Mouse (Mus musculus): Measurements from ENCODE around the gene Nectin3.
A peak's percentile ranks its signal among the peaks of the same experiment; 100 is the strongest.

Gene Nectin3

DNA sequence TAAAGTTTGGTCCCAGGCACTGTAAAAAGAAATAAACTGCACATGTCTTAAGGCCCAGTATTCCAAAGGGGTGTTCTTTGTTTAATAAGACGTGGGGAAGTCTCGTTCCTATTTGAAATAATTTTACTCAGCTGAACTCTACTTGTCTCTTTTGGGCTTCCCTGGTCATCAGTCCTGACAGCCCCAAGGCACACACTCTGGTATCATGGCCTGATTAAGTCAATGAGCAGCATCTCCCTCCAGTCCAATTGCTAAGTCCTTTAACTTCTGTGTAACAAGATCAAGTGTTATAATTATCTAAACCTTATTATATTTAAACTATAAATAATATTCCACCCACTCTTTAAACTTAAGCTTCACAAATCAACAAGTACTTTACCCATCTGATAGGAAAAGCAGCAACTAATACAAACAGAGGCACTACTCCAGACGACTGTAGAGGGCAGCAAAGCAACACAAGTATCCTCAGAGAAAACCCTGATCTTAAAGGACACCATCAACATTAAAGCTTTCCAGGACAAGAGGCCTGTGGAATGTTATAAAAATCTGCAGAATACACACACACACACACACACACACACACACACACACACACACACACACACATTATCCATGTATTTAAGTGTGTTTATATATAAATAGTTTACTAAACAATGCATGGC, 10.8 kb downstream of the Nectin3 start:
- no peak for TF ChIP-seq POU5F1 (IDR thresholded peaks at IDR 0.05; ENCODE audit: borderline replicate concordance, low read length)
- TF ChIP-seq CTCF (conservative IDR thresholded peaks at IDR 0.05; ENCODE audit: low read length): peak; percentile 42
- Histone ChIP-seq H3K36me3 (ENCODE audit: insufficient read depth, low read length) (peaks cover 4% of the 10 kb centered on the region; the same call in 1 of the 2 replicates), H3K27me3 (ENCODE audit: insufficient read depth, low read length) (no peaks in the 10 kb centered on the region), H3K9me3 (ENCODE audit: low read length) (no peaks in the 10 kb centered on the region), H3K4me3 (replicated peaks; ENCODE audit: low read length) (no peak overlapping the region), H3K4me1 (replicated peaks; ENCODE audit: low read depth, low read length) (peaks cover 46% of the 10 kb centered on the region)

DNA sequence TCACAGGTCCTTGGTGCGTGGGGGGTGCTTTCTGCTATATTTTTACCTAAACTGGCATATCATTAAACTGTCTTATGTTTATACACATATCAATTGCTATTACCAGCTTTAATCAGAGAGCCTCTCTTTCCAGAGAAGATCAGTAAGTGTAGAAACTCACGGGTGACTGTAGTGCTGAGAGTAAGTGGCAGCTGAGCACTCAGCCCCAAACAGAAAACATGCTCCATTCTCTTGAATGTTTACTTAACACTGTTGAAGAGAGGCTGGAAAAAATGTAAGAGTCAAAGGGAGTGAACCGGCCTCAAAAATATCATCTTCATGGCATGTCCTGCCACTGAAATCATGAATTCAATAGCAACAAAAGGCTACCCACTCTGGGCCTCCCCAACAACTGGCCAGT, 21.0 kb downstream of the Nectin3 start:
- no peaks in the 10 kb centered on the region; the same call in 1 of the 2 replicates for H3K36me3 ChIP-seq (ENCODE audit: insufficient read depth, low read length)
- H3K9me3 ChIP-seq (ENCODE audit: low read length): peaks cover 4% of the 10 kb centered on the region; the same call in 1 of the 2 replicates
- TF ChIP-seq NANOG (IDR thresholded peaks at IDR 0.05; ENCODE audit: borderline replicate concordance, low read length) (no peak), CTCF (conservative IDR thresholded peaks at IDR 0.05; ENCODE audit: low read length) (no peak), POU5F1 (IDR thresholded peaks at IDR 0.05; ENCODE audit: borderline replicate concordance, low read length) (no peak)
- H3K4me3 ChIP-seq (replicated peaks; ENCODE audit: low read length): no peak overlapping the region
- peaks cover 8% of the 10 kb centered on the region; the same call in 1 of the 2 replicates for H3K4me1 ChIP-seq (replicated peaks; ENCODE audit: low read depth, low read length)
- no peaks in the 10 kb centered on the region for H3K27me3 ChIP-seq (ENCODE audit: insufficient read depth, low read length)

DNA sequence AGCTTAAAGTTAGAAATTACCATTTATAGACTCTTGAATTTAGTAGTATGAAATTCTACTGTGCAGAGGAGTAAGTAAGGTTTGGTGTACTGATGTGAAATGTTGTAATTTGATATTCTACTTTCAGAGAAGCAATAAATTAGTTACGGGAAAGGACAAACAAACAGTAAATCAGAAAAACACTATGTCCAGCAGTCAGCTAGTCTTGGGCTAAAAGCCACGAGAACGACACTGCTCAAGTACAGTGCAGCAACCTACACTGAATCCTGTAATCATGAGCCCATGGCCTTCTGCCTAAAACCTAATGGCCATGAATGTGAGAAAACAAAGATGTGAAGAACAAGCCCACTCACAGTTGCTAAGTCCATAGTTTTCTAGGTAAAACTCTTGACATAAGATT, 46.9 kb downstream of the Nectin3 start:
- no peak overlapping the region for H3K4me3 ChIP-seq (replicated peaks; ENCODE audit: low read length)
- H3K36me3 ChIP-seq (ENCODE audit: insufficient read depth, low read length): peaks cover 55% of the 10 kb centered on the region
- TF ChIP-seq NANOG (IDR thresholded peaks at IDR 0.05; ENCODE audit: borderline replicate concordance, low read length): no peak
- TF ChIP-seq POU5F1 (IDR thresholded peaks at IDR 0.05; ENCODE audit: borderline replicate concordance, low read length): no peak
- no peak for TF ChIP-seq CTCF (conservative IDR thresholded peaks at IDR 0.05; ENCODE audit: low read length)
- no peaks in the 10 kb centered on the region for H3K9me3 ChIP-seq (ENCODE audit: low read length)
- no peaks in the 10 kb centered on the region for H3K4me1 ChIP-seq (replicated peaks; ENCODE audit: low read depth, low read length)
- no peaks in the 10 kb centered on the region for H3K27me3 ChIP-seq (ENCODE audit: insufficient read depth, low read length)

DNA sequence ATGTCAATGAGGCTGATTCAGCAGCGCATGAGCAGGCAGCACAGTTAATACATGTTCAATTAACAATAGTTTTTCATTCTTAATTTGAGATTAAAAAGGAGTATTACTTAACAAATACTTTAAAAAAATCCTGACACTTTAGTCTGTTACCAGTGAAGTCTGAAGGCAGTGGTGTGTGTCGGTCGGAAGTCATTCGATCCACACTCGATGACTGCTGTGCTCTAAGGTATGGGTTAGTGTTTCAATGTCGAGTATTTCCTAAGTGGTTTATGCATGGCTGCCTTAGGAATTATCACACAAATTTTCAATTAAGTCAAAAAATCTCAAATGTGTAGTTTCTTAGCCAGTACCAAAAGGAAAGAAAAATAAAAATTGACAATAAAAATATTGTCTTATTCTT, 49.3 kb downstream of the Nectin3 start:
- TF ChIP-seq CTCF (conservative IDR thresholded peaks at IDR 0.05; ENCODE audit: low read length): no peak
- no peak for TF ChIP-seq NANOG (IDR thresholded peaks at IDR 0.05; ENCODE audit: borderline replicate concordance, low read length)
- no peak for TF ChIP-seq POU5F1 (IDR thresholded peaks at IDR 0.05; ENCODE audit: borderline replicate concordance, low read length)
- no peak overlapping the region for H3K4me3 ChIP-seq (replicated peaks; ENCODE audit: low read length)
- no peaks in the 10 kb centered on the region for H3K27me3 ChIP-seq (ENCODE audit: insufficient read depth, low read length)
- no peaks in the 10 kb centered on the region for H3K4me1 ChIP-seq (replicated peaks; ENCODE audit: low read depth, low read length)
- H3K36me3 ChIP-seq (ENCODE audit: insufficient read depth, low read length): peaks cover 34% of the 10 kb centered on the region
- H3K9me3 ChIP-seq (ENCODE audit: low read length): no peaks in the 10 kb centered on the region

DNA sequence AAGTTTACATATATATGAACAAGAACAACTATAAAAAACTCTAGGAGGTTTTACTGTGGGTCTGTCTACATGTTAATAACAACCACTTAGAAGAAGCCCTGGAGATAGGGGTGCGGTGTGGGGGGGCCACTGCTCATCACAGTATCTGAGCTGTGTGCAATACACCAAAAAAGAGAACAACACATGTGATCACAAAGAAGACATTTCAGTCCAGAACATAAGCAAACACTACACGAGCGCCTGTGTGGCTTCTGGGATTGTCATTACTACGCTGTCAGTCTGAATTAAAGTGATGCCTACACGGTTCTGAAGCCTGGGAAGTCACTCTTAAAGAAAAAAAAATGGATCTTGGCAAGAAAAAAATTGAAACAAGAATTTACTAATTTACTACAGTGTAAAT, 67.0 kb downstream of the Nectin3 start:
- H3K36me3 ChIP-seq (ENCODE audit: insufficient read depth, low read length): peaks cover 21% of the 10 kb centered on the region

DNA sequence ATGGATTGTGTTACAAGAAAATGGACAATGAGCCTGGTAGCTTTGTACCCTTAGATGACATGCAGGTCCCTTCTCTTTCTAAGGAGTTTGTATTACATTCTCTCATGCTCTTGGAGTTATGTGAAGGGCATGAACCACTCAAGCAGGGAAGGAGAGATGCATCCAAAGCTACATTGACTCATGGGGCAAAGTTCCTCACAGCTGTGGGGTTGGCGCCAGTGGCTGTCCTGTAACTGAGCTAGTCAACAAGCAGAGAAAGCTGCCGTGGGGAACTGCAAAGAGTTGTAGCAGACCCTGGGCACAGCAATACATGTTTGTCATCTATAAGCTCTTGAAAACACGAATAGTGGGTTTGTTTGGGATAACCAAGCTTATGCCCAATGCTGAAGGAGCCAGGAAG, 82.1 kb downstream of the Nectin3 start:
- Histone ChIP-seq H3K27me3 (ENCODE audit: insufficient read depth, low read length) (no peaks in the 10 kb centered on the region), H3K4me3 (replicated peaks; ENCODE audit: low read length) (no peak overlapping the region), H3K36me3 (ENCODE audit: insufficient read depth, low read length) (peaks cover 6% of the 10 kb centered on the region; the same call in 1 of the 2 replicates), H3K4me1 (replicated peaks; ENCODE audit: low read depth, low read length) (no peaks in the 10 kb centered on the region), H3K9me3 (ENCODE audit: low read length) (peaks cover 14% of the 10 kb centered on the region)
- TF ChIP-seq NANOG (IDR thresholded peaks at IDR 0.05; ENCODE audit: borderline replicate concordance, low read length) (no peak), CTCF (conservative IDR thresholded peaks at IDR 0.05; ENCODE audit: low read length) (no peak), POU5F1 (IDR thresholded peaks at IDR 0.05; ENCODE audit: borderline replicate concordance, low read length) (no peak)

More for the DNA sequence above, 67.0 kb downstream of the Nectin3 start:
- no peaks in the 10 kb centered on the region for H3K4me1 ChIP-seq (replicated peaks; ENCODE audit: low read depth, low read length)
- H3K9me3 ChIP-seq (ENCODE audit: low read length): no peaks in the 10 kb centered on the region
- H3K4me3 ChIP-seq (replicated peaks; ENCODE audit: low read length): no peak overlapping the region
- no peak for TF ChIP-seq NANOG (IDR thresholded peaks at IDR 0.05; ENCODE audit: borderline replicate concordance, low read length)
- H3K27me3 ChIP-seq (ENCODE audit: insufficient read depth, low read length): no peaks in the 10 kb centered on the region

DNA sequence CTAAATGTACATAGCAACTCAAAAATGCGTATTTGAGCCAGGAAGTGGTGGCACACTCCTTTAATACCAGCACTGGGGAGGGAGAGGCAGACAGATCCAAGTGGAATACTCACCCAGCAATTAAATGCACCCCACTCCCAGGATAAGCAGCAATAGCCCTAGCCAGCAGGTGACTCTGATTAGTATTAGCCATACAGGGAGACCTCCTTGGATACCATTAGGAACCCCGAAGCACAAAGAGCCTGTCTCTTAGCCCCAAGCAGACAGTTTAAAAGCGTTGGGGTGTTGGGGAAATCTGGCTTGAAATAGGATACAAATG, 87.6 kb downstream of the Nectin3 start:
- Histone ChIP-seq H3K36me3 (ENCODE audit: insufficient read depth, low read length) (no peaks in the 10 kb centered on the region), H3K27me3 (ENCODE audit: insufficient read depth, low read length) (no peaks in the 10 kb centered on the region), H3K4me1 (replicated peaks; ENCODE audit: low read depth, low read length) (no peaks in the 10 kb centered on the region), H3K4me3 (replicated peaks; ENCODE audit: low read length) (no peak overlapping the region), H3K9me3 (ENCODE audit: low read length) (no peaks in the 10 kb centered on the region)
- TF ChIP-seq NANOG (IDR thresholded peaks at IDR 0.05; ENCODE audit: borderline replicate concordance, low read length): no peak
- TF ChIP-seq POU5F1 (IDR thresholded peaks at IDR 0.05; ENCODE audit: borderline replicate concordance, low read length): no peak
- no peak for TF ChIP-seq CTCF (conservative IDR thresholded peaks at IDR 0.05; ENCODE audit: low read length)

DNA sequence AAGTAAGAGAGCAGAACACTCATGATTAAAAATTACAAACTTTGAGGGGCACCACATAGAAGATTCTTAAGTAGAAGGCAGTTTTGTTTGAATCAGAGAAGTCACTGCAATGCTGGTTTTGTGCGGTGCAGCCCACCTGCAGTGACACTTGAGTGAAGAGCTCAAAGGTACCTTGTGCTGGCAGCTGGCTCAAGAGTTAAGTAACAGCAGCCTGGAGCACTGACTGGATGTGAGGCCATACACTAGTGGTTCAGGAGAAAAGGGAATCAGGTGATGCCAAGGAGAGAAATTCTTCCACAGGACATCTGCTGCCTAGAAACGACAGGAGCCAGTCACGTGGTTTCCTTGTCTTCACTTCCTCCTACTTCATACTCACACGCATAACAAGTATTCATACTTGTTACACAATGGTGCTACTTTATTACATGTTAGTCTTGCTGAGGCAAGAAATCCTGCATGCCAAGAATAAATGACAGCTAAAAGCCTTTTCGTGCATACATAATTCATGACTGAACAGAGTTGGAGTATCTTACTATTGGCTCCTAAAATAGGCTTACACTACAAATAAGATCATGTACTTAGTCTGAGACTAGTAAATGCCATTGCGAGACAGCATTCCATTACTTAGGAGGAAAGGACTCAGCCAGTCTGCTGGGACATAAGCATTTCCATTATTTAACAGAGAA, 88.1 kb downstream of the Nectin3 start:
- Histone ChIP-seq H3K4me3 (replicated peaks; ENCODE audit: low read length) (no peak overlapping the region), H3K36me3 (ENCODE audit: insufficient read depth, low read length) (no peaks in the 10 kb centered on the region), H3K9me3 (ENCODE audit: low read length) (no peaks in the 10 kb centered on the region), H3K4me1 (replicated peaks; ENCODE audit: low read depth, low read length) (no peaks in the 10 kb centered on the region), H3K27me3 (ENCODE audit: insufficient read depth, low read length) (no peaks in the 10 kb centered on the region)
- TF ChIP-seq POU5F1 (IDR thresholded peaks at IDR 0.05; ENCODE audit: borderline replicate concordance, low read length): no peak
- TF ChIP-seq CTCF (conservative IDR thresholded peaks at IDR 0.05; ENCODE audit: low read length): no peak

DNA sequence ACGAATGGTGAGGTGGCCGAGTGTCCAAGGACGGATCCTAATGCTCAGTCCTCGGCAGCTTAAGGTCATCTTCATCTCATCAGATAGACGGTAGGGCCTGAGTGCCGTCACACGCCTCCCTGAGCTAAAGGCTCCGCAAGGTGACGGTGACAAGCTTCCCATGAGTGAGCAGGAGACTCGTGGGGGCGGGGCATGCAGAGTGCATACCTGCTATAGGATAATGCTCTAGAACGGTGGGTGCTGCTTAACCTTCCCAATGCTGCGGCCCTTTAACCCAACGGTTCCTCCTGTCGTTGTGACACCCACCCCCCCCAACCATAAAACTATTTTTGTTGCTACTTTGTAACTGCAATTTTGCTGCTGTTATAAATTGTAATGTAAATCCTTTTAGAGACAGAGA, 90.3 kb downstream of the Nectin3 start:
- H3K4me1 ChIP-seq (replicated peaks; ENCODE audit: low read depth, low read length): no peaks in the 10 kb centered on the region
- no peak overlapping the region for H3K4me3 ChIP-seq (replicated peaks; ENCODE audit: low read length)
- no peaks in the 10 kb centered on the region for H3K9me3 ChIP-seq (ENCODE audit: low read length)
- no peaks in the 10 kb centered on the region for H3K36me3 ChIP-seq (ENCODE audit: insufficient read depth, low read length)
- TF ChIP-seq POU5F1 (IDR thresholded peaks at IDR 0.05; ENCODE audit: borderline replicate concordance, low read length) (no peak), NANOG (IDR thresholded peaks at IDR 0.05; ENCODE audit: borderline replicate concordance, low read length) (no peak), CTCF (conservative IDR thresholded peaks at IDR 0.05; ENCODE audit: low read length) (no peak)
- H3K27me3 ChIP-seq (ENCODE audit: insufficient read depth, low read length): no peaks in the 10 kb centered on the region
